Mouse (Mus musculus) urinary bladder, postnatal 4 days (tissue): ENCODE results near the gene Tns4.

Experiments used
- DNase-seq, 2 experiments: peaks; one replicate each; pipeline ENCODE4 v3.0.0; 2021 to 2022; ENCODE audit warnings: low spot score in 2 of 2

The Tns4 gene

DNA sequence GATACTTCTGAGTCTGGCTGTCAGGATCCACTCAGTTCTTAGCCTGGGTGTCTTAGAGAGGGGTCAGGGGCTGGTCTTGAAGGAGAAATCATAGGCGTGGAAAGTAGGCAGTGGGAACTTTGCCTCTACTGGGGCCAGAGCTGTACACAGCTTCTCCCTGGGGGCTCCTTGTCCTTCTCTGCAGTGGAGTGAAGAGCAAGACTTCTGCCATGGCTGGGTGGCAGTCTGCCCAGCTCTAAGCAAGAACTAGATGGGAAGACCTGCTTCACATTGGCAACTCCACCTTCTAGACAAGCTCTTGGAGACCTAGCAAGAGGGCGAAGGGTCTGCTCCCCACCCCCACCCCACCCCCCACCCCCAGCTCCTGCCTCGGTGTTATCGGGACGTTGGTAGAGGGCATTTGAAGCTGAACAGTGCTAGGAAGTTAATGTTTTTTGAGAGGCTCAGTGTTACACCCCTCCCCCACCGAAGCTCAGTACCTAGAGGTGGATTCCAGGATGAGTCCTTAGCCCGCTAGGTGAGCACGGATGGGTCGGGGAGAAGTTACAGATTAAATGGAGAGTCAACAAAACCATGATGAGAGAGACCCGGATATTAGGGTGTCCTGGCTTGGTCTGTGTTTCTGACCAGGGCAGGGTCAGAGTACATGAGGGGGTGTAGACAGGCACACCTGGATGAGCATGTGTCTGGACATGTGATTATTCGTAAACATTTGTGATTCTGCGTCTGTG lies 43.8 kb downstream of the Tns4 start:
- no peak for DNase-seq

DNA sequence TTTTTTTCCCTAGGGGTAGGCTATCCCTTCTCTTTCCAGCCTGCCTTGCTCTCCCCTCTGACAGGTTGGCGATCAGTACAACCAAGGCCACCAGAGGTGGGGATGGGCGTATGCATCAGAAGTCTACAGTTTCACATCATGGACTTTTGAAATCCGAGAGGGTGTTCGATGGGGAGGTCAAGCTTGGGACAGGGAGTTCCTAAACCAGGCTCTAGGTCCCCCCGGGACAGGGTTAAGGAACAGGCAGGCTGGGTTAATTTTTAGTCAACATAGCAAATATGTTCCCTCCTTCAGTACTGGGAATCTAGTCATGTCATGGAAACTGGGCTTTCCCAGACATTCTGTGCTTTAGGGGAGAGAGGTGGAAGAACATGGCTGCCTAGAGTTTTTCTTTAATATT lies 44.8 kb downstream of the Tns4 start:
- no peak for DNase-seq

DNA sequence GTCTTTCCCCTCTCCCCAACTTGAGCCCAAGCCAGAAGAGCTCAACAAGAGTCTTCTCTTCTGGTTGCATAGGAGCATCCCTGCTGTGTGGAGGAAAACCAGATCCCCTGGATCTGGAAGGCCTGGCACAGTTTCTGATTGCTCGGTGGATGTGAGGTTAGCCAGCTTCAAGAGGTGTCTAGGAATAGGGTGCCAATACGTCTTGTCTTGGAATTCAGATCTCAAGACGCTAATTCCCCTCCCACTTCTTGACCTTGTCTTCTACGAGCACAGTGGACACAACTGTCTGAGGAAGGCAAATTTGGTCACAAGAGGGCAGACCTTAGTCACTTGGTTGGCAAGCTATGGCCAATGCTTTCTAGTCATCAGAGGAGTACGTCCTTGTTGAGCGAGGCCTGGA lies 45.5 kb downstream of the Tns4 start:
- no peak for DNase-seq

DNA sequence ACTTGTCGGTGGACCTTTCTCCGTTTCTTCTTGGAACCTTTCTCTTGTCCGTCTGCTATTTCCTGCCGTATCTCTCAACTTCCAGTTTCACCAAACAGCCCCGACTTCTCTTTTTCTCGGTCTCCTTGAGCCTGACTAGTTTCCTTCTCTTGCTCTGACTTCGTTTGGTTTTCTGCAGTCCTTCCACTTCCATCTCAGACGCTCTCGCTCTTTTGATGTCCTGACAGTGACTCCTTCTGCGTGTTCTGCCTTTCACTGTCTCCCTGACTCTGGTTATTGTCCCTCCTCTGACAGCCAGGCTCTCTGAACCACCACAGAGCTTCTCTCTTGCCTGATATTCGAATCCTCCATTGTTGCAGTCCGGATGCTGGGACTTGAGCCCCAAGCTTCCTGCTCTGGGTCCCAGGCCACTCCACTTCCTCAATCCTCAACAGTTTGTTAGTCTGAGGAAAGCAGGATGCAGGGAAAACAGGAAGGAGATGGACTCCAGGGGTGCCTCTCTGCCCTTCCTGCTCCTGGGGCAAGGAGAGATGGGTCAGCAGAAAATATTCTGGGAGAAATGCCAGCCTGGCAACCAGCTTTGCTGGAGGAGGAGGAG lies 46.2 kb downstream of the Tns4 start:
- no peak for DNase-seq

DNA sequence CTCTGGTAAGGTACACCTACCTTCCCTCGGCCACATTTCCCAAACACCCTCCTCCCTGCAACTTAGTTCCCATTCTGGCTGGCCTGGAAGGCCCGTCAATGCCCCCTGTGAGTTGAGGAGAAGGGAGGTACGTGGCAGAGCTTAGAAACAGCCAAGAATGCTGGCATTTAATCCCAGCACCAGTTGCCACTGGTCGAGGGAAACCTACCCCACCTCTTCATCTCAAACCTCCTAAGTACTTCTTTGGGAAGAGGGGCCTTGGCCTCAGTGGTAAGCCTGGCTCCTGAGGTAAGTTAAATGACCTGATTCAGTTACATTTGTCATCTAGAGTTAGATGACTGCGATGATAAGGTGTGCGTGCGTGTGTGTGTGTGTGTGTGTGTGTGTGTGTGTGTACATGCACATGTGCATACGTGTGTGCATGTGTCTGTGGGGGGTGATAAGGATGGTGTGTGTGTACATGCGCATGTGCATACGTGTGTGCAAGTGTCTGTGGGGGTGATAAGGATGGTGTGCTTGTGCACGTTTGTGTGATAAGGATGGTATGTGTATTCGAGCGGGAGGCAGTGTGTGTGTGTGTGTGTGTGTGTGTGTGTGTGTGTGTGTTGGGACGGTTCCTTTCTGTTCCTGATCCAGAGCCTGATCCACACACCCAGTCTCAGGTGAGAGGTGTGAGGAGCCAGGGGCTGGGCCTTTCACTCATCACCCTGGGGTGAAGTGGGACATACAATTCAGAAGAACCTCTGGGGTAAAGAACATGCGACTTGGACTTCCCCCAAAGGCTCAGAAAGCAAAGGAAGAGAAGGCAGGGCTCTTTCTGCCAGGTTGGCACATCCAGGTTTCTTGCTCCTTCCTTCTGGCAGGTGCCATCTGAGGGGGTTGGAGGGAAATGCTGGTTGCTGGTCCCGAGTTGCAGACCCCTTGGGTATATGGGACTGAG lies 47.0 kb downstream of the Tns4 start:
- DNase-seq, result no peak

DNA sequence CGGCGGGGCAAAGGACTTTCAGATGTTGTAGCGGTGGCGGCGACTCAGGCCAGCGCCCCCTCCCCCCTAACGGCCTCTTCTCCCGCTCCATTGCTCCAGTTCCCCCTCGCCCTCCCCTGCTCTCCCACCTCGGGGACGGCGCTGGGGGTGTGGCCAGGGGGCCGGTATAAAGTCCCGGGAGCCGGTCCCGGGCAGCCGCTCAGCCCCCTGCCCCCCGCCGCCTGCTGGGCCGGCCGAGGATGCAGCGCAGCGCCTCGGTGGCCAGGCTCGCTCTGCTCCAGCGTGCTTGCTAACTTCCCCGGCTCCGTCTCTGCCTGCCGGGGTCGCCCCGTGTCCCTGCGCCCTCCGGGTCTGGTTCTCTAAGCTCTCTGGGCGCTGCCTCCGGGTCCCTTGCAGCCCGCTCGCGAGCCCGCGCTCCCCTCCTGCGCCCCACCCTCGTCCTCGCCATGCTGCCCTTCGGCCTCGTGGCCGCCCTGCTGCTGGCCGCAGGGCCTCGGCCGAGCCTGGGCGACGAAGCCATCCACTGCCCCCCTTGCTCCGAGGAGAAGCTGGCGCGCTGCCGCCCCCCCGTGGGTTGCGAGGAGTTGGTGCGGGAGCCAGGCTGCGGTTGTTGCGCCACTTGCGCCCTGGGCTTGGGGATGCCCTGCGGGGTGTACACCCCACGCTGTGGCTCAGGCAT lies 47.9 kb downstream of the Tns4 start, which contains the start of gene Igfbp4:
Gene Igfbp4 (plus strand): TSS at position 194 of the 679 bp plus-strand sequence.
- DNase-seq, result peak; percentile 81 to 82

DNA sequence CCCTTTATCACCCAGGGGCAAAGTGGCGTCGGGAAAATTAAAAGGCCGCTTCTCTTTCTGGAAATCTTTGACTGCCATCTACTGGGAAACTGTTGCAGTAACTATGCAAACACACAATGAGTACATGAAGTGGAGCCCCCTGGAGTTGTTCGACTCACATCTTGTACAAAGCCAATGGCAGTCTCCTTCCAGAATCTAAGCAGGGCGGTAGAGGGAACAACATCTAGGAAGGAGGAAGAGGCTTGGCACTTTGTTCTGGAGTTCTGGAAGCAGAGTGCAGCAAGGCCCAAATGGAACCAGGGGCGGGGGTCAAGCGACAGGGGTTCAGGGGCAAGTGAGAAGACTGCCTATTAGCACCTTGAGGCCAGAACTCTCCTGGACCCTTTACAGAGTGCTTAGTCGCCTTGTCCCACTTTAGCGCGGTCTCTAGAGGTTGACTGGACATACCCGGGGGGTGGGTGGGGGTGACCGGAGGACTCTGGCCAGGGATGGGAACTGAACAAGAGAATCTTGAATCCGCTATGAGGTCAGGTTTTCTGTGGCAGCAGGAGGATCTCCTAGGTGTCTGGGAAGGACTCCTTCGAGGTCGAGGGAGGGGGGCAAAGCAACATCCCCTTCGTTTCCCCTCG lies 48.6 kb downstream of the Tns4 start:
- no peak for DNase-seq

DNA sequence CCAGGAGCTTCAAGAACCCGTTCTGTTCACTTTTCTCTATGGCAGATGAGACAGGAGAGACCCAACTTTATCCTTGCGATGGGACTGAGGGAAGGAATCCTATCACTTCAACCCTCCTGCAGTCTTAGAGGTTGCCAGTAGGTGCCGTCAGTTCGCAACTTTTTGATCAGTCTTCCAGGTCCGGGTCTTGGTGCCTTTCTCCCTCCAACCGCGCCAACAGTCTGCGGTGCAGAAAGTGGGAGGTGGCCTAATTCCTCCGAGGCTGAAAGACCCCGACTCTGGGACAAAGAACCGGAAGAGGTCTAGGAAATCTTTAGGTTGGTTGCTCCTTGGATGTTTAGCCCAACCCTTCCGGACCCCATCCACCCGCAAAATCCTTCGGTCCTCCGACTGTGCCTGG lies 49.3 kb downstream of the Tns4 start:
- DNase-seq, result peak; percentile 76 to 78

DNA sequence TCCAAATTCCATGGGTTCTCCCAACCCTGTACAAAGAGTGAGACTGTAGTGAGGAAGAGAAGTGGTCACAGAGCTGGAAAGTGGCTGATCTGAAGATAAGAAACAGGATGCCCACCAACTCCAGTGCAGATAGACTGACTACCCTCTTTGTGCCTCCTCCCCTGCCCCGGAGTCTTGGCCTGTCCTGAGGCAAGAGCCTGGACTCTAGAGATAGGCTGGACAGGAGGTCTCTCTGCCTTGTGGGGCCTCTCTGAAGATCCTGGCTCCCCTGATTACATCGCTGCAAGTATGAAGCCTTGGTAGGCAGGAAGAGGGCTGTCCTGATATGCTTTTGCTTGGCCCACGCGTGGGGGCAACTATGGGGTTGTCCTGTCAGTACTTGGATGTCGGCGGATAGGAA lies 52.9 kb downstream of the Tns4 start:
- no peak for DNase-seq

DNA sequence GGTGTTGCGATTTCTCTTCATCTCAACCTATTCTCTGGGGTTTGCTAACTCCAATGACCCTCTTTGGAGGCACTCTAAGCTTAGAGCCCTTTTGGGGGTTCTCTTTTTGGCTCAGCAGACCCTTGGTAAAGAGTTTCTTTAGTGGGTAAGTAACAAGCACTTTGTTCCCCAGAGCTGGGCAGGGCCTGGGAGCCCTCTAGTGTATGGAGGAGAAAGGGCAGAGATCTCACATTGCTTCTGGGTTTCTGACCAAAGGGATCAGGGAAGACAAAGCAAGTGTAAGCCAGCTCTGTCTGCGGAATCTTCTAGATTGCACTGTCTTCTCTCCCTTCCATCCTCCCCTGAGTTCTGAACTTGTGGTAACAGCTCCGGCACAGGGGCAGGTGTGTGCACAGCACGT lies 53.8 kb downstream of the Tns4 start:
- DNase-seq, result no peak

DNA sequence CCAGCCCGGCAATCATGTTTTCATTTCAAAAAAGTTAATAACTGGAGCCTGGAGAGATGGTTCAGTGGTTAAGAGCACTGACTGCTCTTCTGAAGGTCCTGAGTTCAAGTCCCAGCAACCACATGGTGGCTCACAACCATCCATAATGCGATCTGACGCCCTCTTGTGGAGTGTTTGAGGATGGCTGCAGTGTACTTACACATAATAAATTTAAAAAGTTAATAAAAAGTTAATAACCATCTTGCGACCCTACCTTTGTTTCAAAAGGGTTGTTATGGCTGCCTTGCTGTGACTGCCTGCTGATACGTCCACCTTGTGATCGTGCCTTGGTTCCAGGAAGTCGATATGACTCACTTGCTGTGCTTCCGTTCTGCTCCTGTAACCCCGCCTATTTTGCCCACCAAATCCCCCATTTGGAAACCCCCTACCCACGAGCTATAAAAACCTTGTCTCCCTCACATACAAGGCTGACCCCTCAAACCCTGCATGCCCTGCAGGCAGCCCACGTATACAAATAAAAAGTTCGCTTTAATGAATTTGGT lies 62.1 kb downstream of the Tns4 start:
- DNase-seq, result no peak

DNA sequence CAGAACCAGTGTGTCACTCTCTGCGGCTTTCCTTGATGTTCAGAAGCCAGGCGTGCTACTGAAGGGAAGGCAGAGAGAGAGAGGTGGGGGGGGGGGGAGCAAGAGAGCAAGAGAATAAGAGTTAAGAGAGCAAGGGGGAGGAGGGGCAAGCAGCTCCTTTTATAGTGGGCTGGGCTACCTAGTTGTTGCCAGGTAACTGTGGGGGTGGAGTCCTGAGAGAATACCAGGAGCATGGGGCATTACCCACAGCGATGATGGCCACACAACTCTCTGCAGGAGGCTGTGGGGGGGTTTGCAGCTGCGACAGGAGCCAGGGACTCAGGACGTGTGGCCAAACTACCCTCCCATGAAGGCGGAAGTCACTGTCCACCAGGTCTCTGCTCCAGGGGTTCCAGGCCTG lies 63.2 kb downstream of the Tns4 start:
- no peak for DNase-seq

DNA sequence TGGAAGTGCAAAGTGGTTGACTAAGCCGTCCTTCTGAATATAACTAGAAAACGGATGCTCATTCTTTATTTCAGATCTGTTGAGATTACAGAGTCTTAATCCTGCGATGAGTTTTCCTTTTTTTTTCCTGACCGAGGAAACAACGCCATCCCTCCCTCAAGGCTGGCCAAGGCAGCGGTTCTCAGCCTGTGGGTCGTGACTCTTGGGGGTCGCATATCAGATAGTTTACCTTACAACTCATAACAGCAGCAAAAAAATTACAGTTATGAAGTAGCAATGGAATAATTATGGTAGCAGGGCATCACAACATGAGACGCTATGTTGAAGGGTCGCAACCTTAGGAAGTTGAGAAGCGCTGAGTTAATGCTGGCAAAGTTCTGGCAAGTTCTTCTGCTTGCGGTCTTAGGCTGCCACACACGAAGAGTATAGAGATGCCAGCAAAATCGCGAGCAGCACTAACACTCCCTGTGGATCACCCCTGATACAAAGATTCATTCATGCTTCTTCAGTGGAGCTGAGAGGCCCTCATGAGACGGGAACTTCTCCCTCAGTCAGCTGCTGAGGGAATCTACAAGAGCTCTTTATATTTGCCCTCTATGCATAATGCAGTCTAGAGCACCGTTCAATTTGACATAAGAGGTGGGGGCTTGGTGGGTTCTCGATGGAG lies 64.5 kb downstream of the Tns4 start:
- no peak for DNase-seq

DNA sequence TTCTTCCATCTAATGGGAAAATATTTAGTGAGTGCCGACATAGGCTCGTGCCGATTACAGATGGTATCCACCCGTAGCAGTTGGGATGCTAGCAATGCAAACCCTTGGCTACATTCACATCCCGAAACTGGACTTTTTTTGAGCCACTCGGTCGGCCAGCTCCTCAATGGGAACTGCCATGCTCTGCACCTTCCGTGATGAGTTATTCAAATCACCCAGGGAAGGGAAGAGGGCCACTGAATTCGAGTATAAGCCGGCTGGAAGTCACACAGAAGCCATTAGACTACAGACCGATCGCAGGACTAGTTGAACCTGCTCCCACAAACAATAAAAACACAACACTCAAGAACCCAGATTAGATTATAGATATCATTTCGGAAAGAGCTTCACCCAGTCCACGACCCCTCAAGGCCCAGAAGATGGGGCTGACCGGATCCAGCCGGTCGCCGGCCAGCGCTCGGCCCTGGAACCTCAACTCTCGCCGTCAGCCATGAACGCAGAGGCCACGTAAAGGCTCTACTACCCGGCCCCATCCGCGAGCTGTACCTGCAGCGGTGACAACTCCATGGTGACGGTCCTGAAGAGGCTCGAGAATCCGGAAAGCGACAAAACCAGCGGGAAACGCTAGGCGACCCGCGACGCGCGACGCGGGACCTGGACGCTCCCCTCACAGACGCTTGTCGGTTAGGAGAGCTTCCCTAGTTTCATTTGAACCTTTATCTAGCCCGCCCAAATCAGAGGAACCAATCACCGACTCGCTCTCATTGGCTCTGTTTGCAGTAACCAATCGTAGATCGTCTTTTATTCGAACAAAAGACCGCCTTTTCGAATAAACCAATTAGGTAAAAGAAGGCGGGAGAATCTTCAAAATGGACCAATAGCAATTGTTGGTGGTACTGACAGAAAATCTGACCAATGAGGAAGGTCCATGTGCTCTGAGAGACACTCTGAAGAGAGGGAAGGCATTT lies 65.3 kb downstream of the Tns4 start, which contains the start of gene Top2a:
Gene Top2a (minus strand): TSS at position 690 of the 968 bp plus-strand sequence.
- peak; percentile 88 for DNase-seq

DNA sequence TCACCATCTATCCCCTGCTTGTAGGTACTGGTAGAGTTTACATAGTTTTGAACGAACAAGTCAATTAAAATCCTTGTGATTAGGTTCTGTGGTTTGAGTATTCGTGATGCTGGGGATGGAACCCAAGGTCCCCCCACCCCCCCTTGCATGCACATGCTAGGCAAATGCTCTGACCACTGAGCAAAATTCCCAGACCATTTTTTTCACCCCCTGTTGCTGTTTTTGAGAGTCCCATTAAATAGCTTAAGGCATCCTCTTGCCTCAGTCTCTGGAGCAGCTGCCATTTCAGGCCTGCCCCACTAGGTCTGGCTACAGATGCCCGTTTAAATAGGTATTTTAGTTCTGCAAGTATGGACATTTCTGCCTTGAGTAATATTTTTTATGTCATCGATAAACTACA lies 66.0 kb downstream of the Tns4 start:
- no peak for DNase-seq

DNA sequence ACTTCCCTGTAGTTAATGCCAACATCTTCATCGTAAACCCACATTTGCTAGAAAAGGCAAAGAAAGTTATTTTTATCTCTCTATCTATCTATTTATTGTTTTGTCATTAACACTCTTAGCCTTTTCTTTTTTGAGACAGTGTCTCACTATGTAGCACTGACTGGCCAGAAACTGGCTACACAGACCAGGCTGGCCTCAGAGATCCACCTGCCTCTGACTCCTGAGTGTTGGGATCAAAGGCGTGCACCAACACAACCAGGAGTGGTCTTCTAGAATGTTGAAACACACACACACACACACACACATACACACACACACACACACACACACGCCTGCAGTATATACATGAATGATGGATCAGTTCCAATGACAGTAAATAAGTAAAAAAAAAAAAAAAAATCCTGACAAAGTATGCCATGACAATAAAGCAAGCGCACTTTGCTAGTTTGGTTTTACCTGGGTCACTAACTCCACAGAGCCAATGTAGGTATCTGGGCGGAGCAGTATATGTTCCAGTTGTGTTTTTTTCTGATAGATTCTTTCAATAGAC lies 66.6 kb downstream of the Tns4 start:
- DNase-seq, result no peak

DNA sequence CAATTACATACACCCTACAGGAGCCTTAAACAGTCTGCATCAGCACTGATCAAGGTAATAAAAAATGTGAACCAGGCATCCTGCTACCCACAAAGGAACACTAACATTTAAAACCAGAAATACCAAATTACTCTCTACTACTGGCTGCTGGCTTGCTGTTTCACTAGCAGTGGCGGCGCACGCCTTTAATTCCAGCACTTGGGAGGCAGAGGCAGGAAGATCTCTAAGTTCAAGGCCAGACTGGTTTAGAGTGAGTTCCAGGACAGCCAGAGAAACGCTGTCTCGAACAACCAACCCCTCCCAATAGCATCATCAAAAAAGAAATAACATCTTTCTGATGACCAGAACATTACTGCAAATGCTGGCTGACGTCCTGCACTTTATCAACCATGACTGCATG lies 69.3 kb downstream of the Tns4 start:
- no peak for DNase-seq
